Mouse (Mus musculus): ENCODE measurements around the gene Nlrp4e. TPM values are rescaled to one million over a fixed set of nuclear protein-coding genes. Genes with fewer than 3 reads are reported as not detected.
"Not testable (repeated sequence)": the region's sequence is repeated elsewhere in the genome, so short reads cannot be mapped to it uniquely, and the experiment has no call there.

Gene Nlrp4e
- not detected in 2 replicates for polyA plus RNA-seq (2016; fragmentation: Nextera tagmentation; extraction: Ambion mirVana)

DNA sequence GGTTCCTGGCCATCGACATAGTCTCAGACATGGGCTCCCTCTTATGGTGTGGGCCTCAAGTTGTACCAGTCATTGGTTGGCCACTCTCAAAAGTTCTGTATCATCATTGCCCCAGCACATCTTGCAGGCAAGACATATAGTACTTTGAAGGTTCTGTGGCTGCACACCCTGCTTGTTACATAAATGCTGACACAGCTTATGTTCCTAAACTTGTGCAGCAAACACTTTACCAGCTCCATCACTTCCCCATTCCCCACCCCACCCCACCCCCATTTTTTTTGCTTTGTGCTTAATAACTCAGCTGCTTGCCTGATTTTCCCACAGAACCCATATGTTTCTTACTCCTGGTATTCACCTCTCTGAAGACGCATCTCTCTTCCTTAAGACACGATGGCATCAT is at the start of gene Nlrp4e:
TSS of gene Nlrp4e (plus strand) at position 301 of the 400 bp plus-strand sequence.
- not testable (repeated sequence) for H3K27ac ChIP-seq; DNase-seq (ENCODE audit: low spot score); H3K36me3 ChIP-seq; H3K27me3 ChIP-seq (ENCODE audit: low read depth, poor library complexity, severe bottlenecking); H3K4me3 ChIP-seq; H3K9me3 ChIP-seq (replicated peaks); H3K4me1 ChIP-seq
- 91% methylated on average over 3 of the region's 3 CpGs for WGBS

DNA sequence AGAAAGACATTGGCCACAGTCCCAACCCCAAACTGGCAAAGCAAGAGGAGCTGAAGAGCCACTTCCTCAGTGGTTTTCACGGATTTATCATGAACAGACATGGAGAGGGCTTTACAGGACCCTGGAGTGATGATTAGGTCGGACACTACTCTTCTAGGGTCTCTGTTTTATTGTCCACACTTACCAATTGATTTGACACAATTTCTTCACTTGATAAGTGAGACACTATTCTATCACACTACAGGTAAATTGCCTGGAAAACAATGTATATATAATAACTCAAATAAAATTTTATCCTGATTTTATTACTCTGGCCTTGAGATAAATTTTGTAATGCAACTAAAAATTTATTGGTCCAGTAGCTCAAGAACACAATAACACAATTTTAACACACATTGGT is 49.4 kb upstream of the Nlrp4e start, which contains the start of gene Vmn1r166:
TSS of gene Vmn1r166 (minus strand) at position 101 of the 400 bp plus-strand sequence.
- WGBS, result no CpG with 5 or more reads among the region's 2 CpGs
- H3K27me3 ChIP-seq (ENCODE audit: low read depth, poor library complexity, severe bottlenecking); DNase-seq (ENCODE audit: low spot score); H3K4me1 ChIP-seq; H3K9me3 ChIP-seq (replicated peaks); H3K4me3 ChIP-seq; H3K27ac ChIP-seq; H3K36me3 ChIP-seq: not testable (repeated sequence)

GRCm38 (mm10) chr7:23278800-23279199 is 22.2 kb upstream of the Nlrp4e start, which contains the start of gene Gm6902:
Gene Gm6902, minus strand, starts transcription at chr7:23278900.
- H3K27ac ChIP-seq; H3K4me3 ChIP-seq; H3K27me3 ChIP-seq (ENCODE audit: low read depth, poor library complexity, severe bottlenecking); H3K4me1 ChIP-seq; DNase-seq (ENCODE audit: low spot score); H3K9me3 ChIP-seq (replicated peaks); H3K36me3 ChIP-seq: not testable (repeated sequence)
- no CpG with 5 or more reads among the region's 2 CpGs for WGBS

GRCm38 (mm10) chr7:23358311-23358710 is 57.3 kb downstream of the Nlrp4e start:
- H3K27me3 ChIP-seq (ENCODE audit: low read depth, poor library complexity, severe bottlenecking); H3K27ac ChIP-seq; H3K36me3 ChIP-seq; H3K4me1 ChIP-seq; H3K4me3 ChIP-seq; DNase-seq (ENCODE audit: low spot score): not testable (repeated sequence)
- 96% methylated on average over 13 of the region's 13 CpGs for WGBS
- H3K9me3 ChIP-seq (replicated peaks), result peaks cover 12% of the 10 kb centered on the region; the same call in 1 of the 2 replicates

DNA sequence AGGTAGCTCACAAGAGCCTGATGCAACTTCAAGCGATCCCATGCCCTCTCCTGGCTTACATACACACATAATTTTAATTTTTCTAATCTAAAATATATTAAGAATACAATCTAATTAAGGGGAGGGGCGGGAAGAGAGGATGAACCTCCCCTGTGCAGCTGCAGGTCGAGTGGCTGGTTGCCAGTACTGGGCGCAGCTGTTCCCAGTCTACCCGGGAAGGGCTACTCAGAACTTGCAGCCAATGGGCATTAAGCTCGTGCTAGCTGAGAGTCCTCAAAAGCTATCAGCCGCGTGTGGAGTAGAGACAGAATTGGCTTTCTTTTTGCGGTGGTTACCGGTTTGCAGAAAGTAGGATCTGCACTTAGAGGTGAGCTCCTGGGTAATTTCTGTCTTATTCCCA is 84.6 kb downstream of the Nlrp4e start, which contains the start of gene Nlrp5:
TSS of gene Nlrp5 (plus strand) at position 301 of the 400 bp plus-strand sequence.
- Histone ChIP-seq H3K4me3 (no peak within 1 kb of the TSS), H3K27ac (no peak within 1 kb of the TSS), H3K9me3 (replicated peaks) (peaks cover 4% of the 10 kb centered on the region; the same call in 1 of the 2 replicates), H3K4me1 (no peaks in the 10 kb centered on the region), H3K36me3 (no peaks in the 10 kb centered on the region), H3K27me3 (ENCODE audit: low read depth, poor library complexity, severe bottlenecking) (no peaks in the 10 kb centered on the region)
- DNase-seq (ENCODE audit: low spot score), result no peak
- WGBS, result 81% methylated on average over 10 of the region's 10 CpGs

Small RNAs within 50 kb of the gene (microRNA-seq; reads per million reads assigned to microRNA genes)
- not detected for gene Gm25196

Other genes starting within 250 kb of the Nlrp4e start
- gene Vmn1r163, start 245.7 kb upstream of the Nlrp4e start, polyA plus RNA-seq (2016; fragmentation: Nextera tagmentation; extraction: Ambion mirVana), result not detected in 2 replicates
- gene Gm8720, start 233.7 kb upstream of the Nlrp4e start, polyA plus RNA-seq (2016; fragmentation: Nextera tagmentation; extraction: Ambion mirVana), result not detected in 2 replicates
- gene Gm10662, start 156.7 kb upstream of the Nlrp4e start, polyA plus RNA-seq (2016; fragmentation: Nextera tagmentation; extraction: Ambion mirVana), result not detected in 2 replicates
- not detected in 2 replicates for gene Vmn1r165, start 83.9 kb upstream of the Nlrp4e start, polyA plus RNA-seq (2016; fragmentation: Nextera tagmentation; extraction: Ambion mirVana)
- gene Vmn1r166, start 49.5 kb upstream of the Nlrp4e start, polyA plus RNA-seq (2016; fragmentation: Nextera tagmentation; extraction: Ambion mirVana), result not detected in 2 replicates
- gene Gm6902, start 22.3 kb upstream of the Nlrp4e start, polyA plus RNA-seq (2016; fragmentation: Nextera tagmentation; extraction: Ambion mirVana), result not detected in 2 replicates
- gene Nlrp5, start 84.7 kb downstream of the Nlrp4e start, polyA plus RNA-seq (2016; fragmentation: Nextera tagmentation; extraction: Ambion mirVana), result not detected in 2 replicates
- not detected in 2 replicates for gene Vmn1r167, start 206.0 kb downstream of the Nlrp4e start, polyA plus RNA-seq (2016; fragmentation: Nextera tagmentation; extraction: Ambion mirVana)
- not detected in 2 replicates for gene Vmn1r168, start 238.5 kb downstream of the Nlrp4e start, polyA plus RNA-seq (2016; fragmentation: Nextera tagmentation; extraction: Ambion mirVana)